Mouse (Mus musculus): ENCODE measurements around the gene Gm49380. TPM values are rescaled to one million over a fixed set of nuclear protein-coding genes. Genes with fewer than 3 reads are reported as not detected.
A peak's percentile ranks its signal among the peaks of the same experiment; 100 is the strongest.

The Gm49380 gene
- under 1 TPM; 0.12 to 0.76 TPM for total RNA-seq (2021)
- polyA plus RNA-seq (2012; rRNA removed), result 1.1 TPM in 1 of 2 replicates, not detected in the other
- long read RNA-seq, partial matches to known transcripts, result 0 of 2 reads
- long read RNA-seq, other reads (novel, unspliced or antisense), result 2 of 2 reads

DNA sequence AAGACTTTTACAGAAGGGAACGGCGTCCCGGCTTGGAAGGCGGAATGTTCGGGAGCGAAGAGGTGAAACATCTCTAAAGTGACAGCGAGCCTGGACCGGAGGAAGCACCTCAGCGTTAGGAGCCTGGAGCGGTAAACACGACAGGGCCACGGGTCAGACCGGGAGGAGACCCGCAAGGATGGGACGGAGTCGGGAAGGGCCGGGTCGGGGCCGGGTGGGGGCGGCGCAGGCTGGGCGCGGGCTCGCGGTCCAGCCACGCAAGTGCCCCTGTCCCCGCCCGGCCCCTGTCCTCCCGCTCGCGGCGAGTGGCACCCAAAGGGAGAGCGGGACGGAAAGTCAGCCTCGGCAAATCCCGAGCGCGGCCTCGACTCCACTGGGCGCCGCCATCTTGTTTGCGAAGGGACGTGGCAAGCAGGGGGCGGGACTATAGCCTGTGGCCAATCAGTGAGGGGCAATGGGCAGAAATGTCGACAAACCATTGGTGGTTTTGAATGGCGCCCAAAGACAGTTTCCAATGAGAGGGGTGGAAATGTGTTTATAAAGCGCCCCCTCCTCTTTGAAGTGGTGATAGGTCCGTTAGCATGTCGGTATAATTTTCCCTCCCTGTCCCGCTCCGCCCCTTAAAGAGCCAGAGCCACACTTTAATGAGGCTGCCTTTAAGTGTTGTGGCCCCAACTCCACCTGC is at the start of gene Gm49380, which contains the start of gene Rnf26:
Gene Gm49380 (minus strand): TSS at position 396 of the 685 bp plus-strand sequence.
Gene Rnf26 (minus strand): TSS at position 413 of the 685 bp plus-strand sequence.
- DNase-seq, result peak; percentile 97

DNA sequence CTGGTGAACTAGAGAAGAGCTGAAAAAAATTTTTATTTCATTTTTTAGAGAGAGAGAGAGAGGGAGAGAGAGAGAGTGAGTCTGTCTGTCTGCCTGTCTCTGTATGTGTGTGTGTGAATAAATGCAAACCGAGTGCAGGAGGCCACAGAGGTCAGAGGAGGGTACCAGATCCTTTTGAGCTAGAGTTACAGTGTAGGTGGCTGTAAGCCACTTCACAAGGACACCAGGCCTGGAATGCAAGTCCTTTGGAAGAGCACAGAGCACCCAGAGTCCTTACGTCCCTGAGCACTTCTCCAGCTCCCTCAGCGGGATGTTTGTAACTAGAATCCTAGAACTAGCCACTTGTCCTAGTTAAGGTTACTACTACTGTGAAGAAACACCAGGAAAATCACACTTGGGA is 46.6 kb upstream of the Gm49380 start:
- DNase-seq, result no peak

- peak; percentile 30 for DNase-seq
These were observed 34.0 kb upstream of the Gm49380 start for GRCm38 (mm10) chr9:44147290-44147689.

- DNase-seq, result no peak
These were observed 31.4 kb upstream of the Gm49380 start for GRCm38 (mm10) chr9:44144718-44145060.

GRCm38 (mm10) chr9:44144023-44144717 is 30.9 kb upstream of the Gm49380 start:
- DNase-seq, result no peak

DNA sequence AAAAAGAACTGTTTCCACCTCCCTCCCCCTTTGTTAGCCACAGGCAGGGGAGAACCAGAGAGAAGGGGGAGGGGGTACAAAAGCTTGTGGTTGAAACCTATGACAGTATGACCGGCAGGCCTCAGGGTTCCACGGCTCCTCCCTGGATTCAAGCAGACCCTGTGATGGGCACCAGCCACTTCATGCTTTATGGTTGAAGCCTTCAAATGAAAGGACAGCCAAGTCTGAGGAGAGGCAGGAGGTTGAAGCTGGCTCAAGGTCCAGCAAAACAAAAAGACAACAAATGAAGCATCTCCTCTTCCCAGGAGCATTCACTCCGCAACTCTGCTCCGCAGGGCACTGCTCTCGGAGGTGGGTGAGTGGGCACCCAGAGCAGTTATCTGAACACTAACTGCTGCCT is 30.1 kb upstream of the Gm49380 start:
- DNase-seq, result no peak

DNA sequence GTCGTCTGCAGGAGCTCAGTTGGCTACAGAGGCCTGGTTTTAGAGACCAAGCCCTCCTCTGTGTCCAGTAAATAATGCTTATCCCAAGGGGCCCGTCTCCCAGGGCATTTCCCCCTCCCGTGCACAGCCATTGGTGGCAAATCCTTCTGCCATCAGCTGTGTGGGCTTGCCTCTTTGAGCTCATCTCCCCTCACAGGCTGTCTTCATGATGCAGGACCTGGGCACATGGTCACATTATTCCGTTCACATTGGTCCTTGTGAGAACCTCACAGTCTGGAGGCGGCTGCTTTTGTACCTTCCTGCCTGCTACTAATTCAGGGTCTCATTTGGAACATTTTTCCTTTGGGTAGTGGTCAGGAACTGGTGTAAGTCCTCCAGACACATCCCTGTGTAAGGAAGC is 28.7 kb upstream of the Gm49380 start:
- no peak for DNase-seq

GRCm38 (mm10) chr9:44137846-44138245 is 24.5 kb upstream of the Gm49380 start:
- DNase-seq, result no peak

DNA sequence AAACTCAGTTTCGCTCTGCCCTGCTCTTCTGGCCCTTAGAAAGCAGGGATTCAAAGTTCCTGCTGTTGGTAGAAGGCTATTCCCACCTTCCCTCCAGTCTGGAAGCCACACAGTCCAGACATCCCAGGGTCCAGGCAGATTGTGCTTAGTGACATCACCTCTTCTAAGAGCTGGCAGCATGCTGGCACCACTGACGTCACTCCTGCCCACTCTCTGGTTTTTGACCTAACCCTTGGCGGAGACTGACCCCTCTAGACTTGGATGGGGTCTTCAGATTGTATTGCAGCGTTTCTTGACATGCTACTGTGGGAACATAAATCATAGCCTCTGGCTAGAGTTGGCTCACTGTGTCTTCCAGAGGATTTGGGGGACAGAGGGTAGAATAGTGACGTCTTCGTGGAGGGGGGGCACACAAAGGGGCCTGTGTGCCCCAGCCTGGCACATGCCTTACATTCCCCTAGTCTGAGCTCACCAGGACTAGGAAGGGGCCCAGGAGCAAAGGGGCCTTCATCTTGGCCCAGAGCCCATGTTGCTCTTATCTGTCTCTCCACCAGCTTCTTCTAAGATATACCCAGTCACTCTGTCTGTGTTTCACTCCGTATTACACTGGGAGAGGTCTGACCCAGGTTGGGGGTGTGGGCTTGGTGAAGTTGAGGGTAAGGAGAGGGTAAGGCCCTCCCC is 22.6 kb upstream of the Gm49380 start:
- no peak for DNase-seq

GRCm38 (mm10) chr9:44134851-44135730 is 21.8 kb upstream of the Gm49380 start:
- DNase-seq, result peak; percentile 70

- peak; percentile 83 for DNase-seq
These were observed 21.0 kb upstream of the Gm49380 start, which contains the start of gene Mcam for GRCm38 (mm10) chr9:44134101-44134850. TSS of gene Mcam (plus strand) at chr9:44134469.

- no peak for DNase-seq
These were observed 20.0 kb upstream of the Gm49380 start for GRCm38 (mm10) chr9:44133287-44133686.

- no peak for DNase-seq
These were observed 18.9 kb upstream of the Gm49380 start for GRCm38 (mm10) chr9:44132200-44132599.

GRCm38 (mm10) chr9:44131276-44131590 is 17.9 kb upstream of the Gm49380 start:
- DNase-seq, result no peak

GRCm38 (mm10) chr9:44130581-44131275 is 17.4 kb upstream of the Gm49380 start:
- peak; percentile 32 for DNase-seq

DNA sequence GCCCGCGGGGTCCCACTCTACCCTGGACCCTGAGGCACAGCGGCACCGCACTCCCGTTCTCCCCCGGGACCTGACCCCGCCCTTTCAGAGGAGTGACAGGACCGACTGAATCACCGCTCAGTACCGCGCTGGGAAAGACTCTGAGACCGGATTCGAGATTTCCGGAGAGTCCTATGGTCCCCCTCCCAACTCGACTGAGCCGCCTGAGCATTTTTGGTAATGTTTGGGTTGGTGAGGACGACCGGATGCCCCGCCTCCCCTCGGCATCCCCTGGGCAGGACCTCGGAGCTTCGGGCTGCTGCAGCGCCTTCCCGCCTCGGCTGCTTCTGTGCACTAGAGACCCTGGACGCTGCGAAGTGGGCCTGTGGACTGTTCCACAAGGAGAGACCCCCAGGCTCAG is 16.7 kb upstream of the Gm49380 start:
- peak; percentile 86 for DNase-seq

GRCm38 (mm10) chr9:44129633-44130032 is 16.3 kb upstream of the Gm49380 start:
- no peak for DNase-seq

DNA sequence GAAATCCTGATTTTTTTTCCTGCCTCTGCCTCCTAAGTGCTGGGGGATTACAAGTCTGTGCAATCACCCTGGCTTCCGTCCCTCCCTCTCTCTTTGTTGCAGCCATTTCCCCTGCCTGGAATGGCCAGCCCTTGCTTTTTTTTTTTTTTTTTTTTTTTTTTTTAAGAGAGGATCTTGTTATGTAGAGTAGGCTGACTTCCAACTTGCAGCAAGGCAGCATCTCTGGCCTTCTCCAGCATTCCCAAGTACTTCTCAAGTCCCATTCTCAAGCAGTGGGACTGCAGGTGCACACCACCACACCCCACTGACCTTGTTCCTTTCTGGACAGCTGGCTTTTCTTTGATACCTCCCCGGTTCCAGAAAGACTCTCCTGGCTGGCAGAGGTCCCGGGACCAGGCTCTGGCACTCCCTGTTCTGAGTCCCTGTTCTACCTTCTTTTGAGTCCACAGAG is 14.1 kb upstream of the Gm49380 start:
- DNase-seq, result no peak

DNA sequence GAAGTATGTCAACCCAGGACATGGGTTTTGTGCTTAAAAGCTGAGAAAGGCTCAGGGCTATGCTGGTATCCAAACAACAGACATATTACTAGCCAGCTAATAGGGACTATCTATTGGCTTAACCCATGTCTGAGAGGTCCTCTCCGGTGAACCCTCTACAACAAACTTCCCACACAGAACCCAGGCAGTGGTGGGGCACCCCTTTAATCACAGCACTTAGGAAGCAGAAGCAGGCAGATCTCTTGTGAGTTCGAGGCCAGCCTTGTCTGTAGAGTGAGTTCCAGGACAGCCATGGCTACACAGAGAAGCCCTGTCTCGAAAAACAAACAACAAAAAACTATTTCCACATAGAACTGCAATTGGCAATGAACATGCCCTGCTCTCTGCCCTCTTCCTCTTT is 13.4 kb upstream of the Gm49380 start:
- no peak for DNase-seq

Data from adrenal gland, adult 2 months (tissue).